Mouse (Mus musculus) heart, adult 2 months (tissue): ENCODE results near the gene Pxylp1. TPM values are rescaled to one million over a fixed set of nuclear protein-coding genes. Genes with fewer than 3 reads are reported as not detected.

ENCODE experiments used
- DNase-seq, 2 experiments: peaks; one replicate each; pipeline ENCODE4 v3.0.0; 2021
- H3K27ac ChIP-seq: fragments of 200-600 bp; 2 replicates; pipeline ENCODE4 v1.8.1; 2022
- H3K27me3 ChIP-seq: fragments of 200-500 bp; 2 replicates; pipeline ENCODE4 v1.6.1; 2012; ENCODE audit warnings: mild to moderate bottlenecking, low read length, inconsistent platforms, mixed read lengths; ENCODE audit not compliant: control insufficient read depth, insufficient read depth
- H3K36me3 ChIP-seq: fragments of 200-500 bp; 2 replicates; pipeline ENCODE4 v1.6.1; 2012; ENCODE audit warnings: low read length, inconsistent platforms; ENCODE audit not compliant: control insufficient read depth, insufficient read depth
- H3K4me1 ChIP-seq: fragments of 200-500 bp; 2 replicates; pipeline ENCODE4 v1.6.1; 2011; ENCODE audit warnings: low read length; ENCODE audit not compliant: control insufficient read depth, insufficient read depth
- H3K4me3 ChIP-seq: fragments of 200-600 bp; 2 replicates; pipeline ENCODE4 v1.8.1; 2022
- H3K79me2 ChIP-seq: fragments of 200-500 bp; replicated peaks from 2 replicates; pipeline ENCODE4 v1.6.1; 2012; ENCODE audit warnings: mild to moderate bottlenecking, inconsistent platforms, low read length, moderate library complexity, mixed read lengths; ENCODE audit not compliant: control insufficient read depth, insufficient read depth
- H3K9ac ChIP-seq: fragments of 200-500 bp; 2 replicates; pipeline ENCODE4 v1.6.1; 2012; ENCODE audit warnings: low read depth, mild to moderate bottlenecking, control low read depth, inconsistent platforms, low read length, mixed read lengths
- CTCF ChIP-seq: fragments of 200-600 bp; IDR thresholded peaks from 2 replicates; pipeline ENCODE4 v1.8.1; 2022; ENCODE audit warnings: antibody characterized with exemption, mild to moderate bottlenecking, moderate library complexity
- EP300 ChIP-seq: fragments of 200-500 bp; IDR thresholded peaks from 2 replicates; pipeline ENCODE4 v1.6.1; 2011; ENCODE audit warnings: low read depth, low read length, control low read depth; ENCODE audit not compliant: insufficient read depth
- POLR2A ChIP-seq: fragments of 200-500 bp; IDR thresholded peaks from 2 replicates; pipeline ENCODE4 v1.6.1; 2011; ENCODE audit warnings: mild to moderate bottlenecking, low read depth, low read length, control low read depth; ENCODE audit not compliant: insufficient read depth
- WGBS: fragments of 180-500 bp; shearing (Covaris S2); methylation state at CpG from one replicate; pipeline ENCODE4 v1.1.7; 2018; 5-methylcytosine and 5-hydroxymethylcytosine counted together
- intact Hi-C: fragments of 180-260 bp; cut with DNase I; formaldehyde crosslinking; loops from one replicate; pipeline ENCODE4 v1.15.1; 2025
- polyA plus RNA-seq: library from polyadenylated mRNA; depleted of rRNA; stranded (reverse); fragments of >200 nt; gene quantifications from 2 replicates; pipeline ENCODE4 v1.2.3, GENCODE M21; 2012
- total RNA-seq, 2 experiments: library from RNA; stranded (reverse); gene quantifications; 2 replicates each; pipeline ENCODE4 v1.2.3; 2021

Pxylp1 gene
- total and polyA plus RNA-seq, 3 experiments: 6.5 to 16.9 (median 16.3) TPM

GRCm38 (mm10) chr9:96861092-96861487 lies 31.4 kb downstream of the Pxylp1 start:
- Histone ChIP-seq H3K27ac (no peak overlapping the region), H3K9ac (no peak overlapping the region), H3K4me1 (peaks cover 3% of the 10 kb centered on the region; the same call in 1 of the 2 replicates)

GRCm38 (mm10) chr9:96860380-96861091 lies 31.9 kb downstream of the Pxylp1 start:
- H3K4me1 ChIP-seq: peaks cover 3% of the 10 kb centered on the region; the same call in 1 of the 2 replicates
- no peak overlapping the region for H3K9ac ChIP-seq
- H3K36me3 ChIP-seq: no peaks in the 10 kb centered on the region
- no peak overlapping the region for H3K4me3 ChIP-seq
- no peak overlapping the region for H3K27ac ChIP-seq
- DNase-seq: no peak
- intact Hi-C loops: no loop called here
- TF ChIP-seq EP300 (no peak), POLR2A (no peak), CTCF (no peak)
- H3K79me2 ChIP-seq: no peaks in the 10 kb centered on the region
- WGBS: 82% methylated on average over 5 of the region's 5 CpGs
- no peaks in the 10 kb centered on the region for H3K27me3 ChIP-seq

More at GRCm38 (mm10) chr9:96861092-96861487, 31.4 kb downstream of the Pxylp1 start:
- WGBS: 49% methylated on average over 10 of the region's 10 CpGs
- intact Hi-C loops: no loop called here
- no peaks in the 10 kb centered on the region for H3K27me3 ChIP-seq
- H3K4me3 ChIP-seq: no peak overlapping the region
- TF ChIP-seq POLR2A (no peak), CTCF (no peak), EP300 (no peak)
- H3K79me2 ChIP-seq: no peaks in the 10 kb centered on the region
- peak in 1 of 2 experiments; percentile 24 for DNase-seq
- no peaks in the 10 kb centered on the region for H3K36me3 ChIP-seq

GRCm38 (mm10) chr9:96859027-96859426 lies 33.4 kb downstream of the Pxylp1 start:
- no peak for TF ChIP-seq CTCF
- no peak for TF ChIP-seq EP300
- TF ChIP-seq POLR2A: no peak
- Histone ChIP-seq H3K27ac (no peak overlapping the region), H3K79me2 (no peaks in the 10 kb centered on the region), H3K27me3 (no peaks in the 10 kb centered on the region), H3K9ac (no peak overlapping the region), H3K4me1 (peaks cover 2% of the 10 kb centered on the region; the same call in 1 of the 2 replicates), H3K4me3 (no peak overlapping the region), H3K36me3 (no peaks in the 10 kb centered on the region)
- DNase-seq: no peak
- 62% methylated on average over 2 of the region's 2 CpGs for WGBS
- intact Hi-C loops: no loop called here

- H3K4me1 ChIP-seq: peaks cover 2% of the 10 kb centered on the region; the same call in 1 of the 2 replicates
- no peak overlapping the region for H3K4me3 ChIP-seq
- intact Hi-C loops: no loop called here
- TF ChIP-seq CTCF (no peak), EP300 (no peak), POLR2A (no peak)
- no peaks in the 10 kb centered on the region for H3K79me2 ChIP-seq
- DNase-seq: no peak
- H3K27me3 ChIP-seq: no peaks in the 10 kb centered on the region
- no peak overlapping the region for H3K27ac ChIP-seq
- no peaks in the 10 kb centered on the region for H3K36me3 ChIP-seq
- H3K9ac ChIP-seq: no peak overlapping the region
- 70% methylated on average over 4 of the region's 4 CpGs for WGBS
Measured at GRCm38 (mm10) chr9:96857838-96858237, 34.6 kb downstream of the Pxylp1 start.

GRCm38 (mm10) chr9:96853300-96854186 lies 38.9 kb downstream of the Pxylp1 start:
- no peak for TF ChIP-seq EP300
- no peak for TF ChIP-seq POLR2A
- TF ChIP-seq CTCF: no peak
- intact Hi-C loops: no loop called here
- Histone ChIP-seq H3K36me3 (no peaks in the 10 kb centered on the region), H3K9ac (no peak overlapping the region), H3K27ac (no peak overlapping the region), H3K4me1 (no peaks in the 10 kb centered on the region), H3K27me3 (no peaks in the 10 kb centered on the region), H3K4me3 (no peak overlapping the region), H3K79me2 (no peaks in the 10 kb centered on the region)
- DNase-seq: no peak
- whole genome bisulfite sequencing: 83% methylated on average over 16 of the region's 16 CpGs

GRCm38 (mm10) chr9:96851634-96852033 lies 40.8 kb downstream of the Pxylp1 start:
- 67% methylated on average over 7 of the region's 7 CpGs for WGBS
- Histone ChIP-seq H3K9ac (no peak overlapping the region), H3K36me3 (no peaks in the 10 kb centered on the region), H3K27ac (no peak overlapping the region), H3K79me2 (no peaks in the 10 kb centered on the region), H3K27me3 (no peaks in the 10 kb centered on the region), H3K4me3 (no peak overlapping the region), H3K4me1 (no peaks in the 10 kb centered on the region)
- intact Hi-C loops: no loop called here
- TF ChIP-seq CTCF (no peak), POLR2A (no peak), EP300 (no peak)
- DNase-seq: no peak
